Mouse (Mus musculus): ENCODE measurements around the gene 1810043G02Rik.
A peak's percentile ranks its signal among the peaks of the same experiment; 100 is the strongest.
"Not testable (repeated sequence)": the region's sequence is repeated elsewhere in the genome, so short reads cannot be mapped to it uniquely, and the experiment has no call there.

Gene 1810043G02Rik

GRCm38 (mm10) chr10:78005791-78006438, 27.6 kb downstream of the 1810043G02Rik start:
- DNase-seq (ENCODE audit: low spot score in 2 of 2), result no peak

- DNase-seq (ENCODE audit: low spot score in 2 of 2), result no peak
Measured at GRCm38 (mm10) chr10:78007203-78007602, 28.9 kb downstream of the 1810043G02Rik start.

- no peak for DNase-seq (ENCODE audit: low spot score in 2 of 2)
Measured at GRCm38 (mm10) chr10:78008169-78008568, 29.8 kb downstream of the 1810043G02Rik start.

GRCm38 (mm10) chr10:78009184-78009944, 31.0 kb downstream of the 1810043G02Rik start:
- peak; percentile 88 to 91 for DNase-seq (ENCODE audit: low spot score in 2 of 2)

- DNase-seq (ENCODE audit: low spot score in 2 of 2), result no peak
Measured at GRCm38 (mm10) chr10:78009945-78010293, 31.6 kb downstream of the 1810043G02Rik start, which contains the start of gene Pfkl. Gene Pfkl (minus strand): TSS chr10:78010083.

- no peak for DNase-seq (ENCODE audit: low spot score in 2 of 2)
Measured at GRCm38 (mm10) chr10:78010335-78010734, 32.0 kb downstream of the 1810043G02Rik start.

- not testable (repeated sequence) for DNase-seq (ENCODE audit: low spot score in 2 of 2)
Measured at GRCm38 (mm10) chr10:78011116-78011515, 32.8 kb downstream of the 1810043G02Rik start.

GRCm38 (mm10) chr10:78012661-78013495, 34.6 kb downstream of the 1810043G02Rik start:
- no peak for DNase-seq (ENCODE audit: low spot score in 2 of 2)

GRCm38 (mm10) chr10:78015489-78015888, 37.2 kb downstream of the 1810043G02Rik start:
- DNase-seq (ENCODE audit: low spot score in 2 of 2), result no peak

- DNase-seq (ENCODE audit: low spot score in 2 of 2), result no peak
Measured at GRCm38 (mm10) chr10:78016366-78016765, 38.0 kb downstream of the 1810043G02Rik start.

GRCm38 (mm10) chr10:78018797-78019203, 40.5 kb downstream of the 1810043G02Rik start:
- DNase-seq (ENCODE audit: low spot score in 2 of 2), result peak in 1 of 2 experiments; percentile 69

GRCm38 (mm10) chr10:78019291-78019690, 41.0 kb downstream of the 1810043G02Rik start:
- DNase-seq (ENCODE audit: low spot score in 2 of 2), result no peak

GRCm38 (mm10) chr10:78019984-78020383, 41.7 kb downstream of the 1810043G02Rik start:
- not testable (repeated sequence) for DNase-seq (ENCODE audit: low spot score in 2 of 2)

GRCm38 (mm10) chr10:78025453-78025852, 47.1 kb downstream of the 1810043G02Rik start:
- not testable (repeated sequence) for DNase-seq (ENCODE audit: low spot score in 2 of 2)

GRCm38 (mm10) chr10:78028129-78028528, 49.8 kb downstream of the 1810043G02Rik start:
- DNase-seq (ENCODE audit: low spot score in 2 of 2), result peak in 1 of 2 experiments; percentile 61

- no peak for DNase-seq (ENCODE audit: low spot score in 2 of 2)
Measured at GRCm38 (mm10) chr10:78029080-78029479, 50.8 kb downstream of the 1810043G02Rik start.

GRCm38 (mm10) chr10:78031987-78032386, 53.7 kb downstream of the 1810043G02Rik start:
- no peak for DNase-seq (ENCODE audit: low spot score in 2 of 2)
